Mouse (Mus musculus) kidney, postnatal 14 days (tissue): ENCODE measurements at regions not wholly inside any gene's neighbourhood (a gene's known extent, or its start where the extent isn't known, plus 50 kb on each side); places are given as distances from the start of the nearest gene placed in this dataset.

Experiments
- DNase-seq: peaks from one replicate; pipeline ENCODE4 v3.0.0; 2022; ENCODE audit warnings: mixed read lengths

DNA sequence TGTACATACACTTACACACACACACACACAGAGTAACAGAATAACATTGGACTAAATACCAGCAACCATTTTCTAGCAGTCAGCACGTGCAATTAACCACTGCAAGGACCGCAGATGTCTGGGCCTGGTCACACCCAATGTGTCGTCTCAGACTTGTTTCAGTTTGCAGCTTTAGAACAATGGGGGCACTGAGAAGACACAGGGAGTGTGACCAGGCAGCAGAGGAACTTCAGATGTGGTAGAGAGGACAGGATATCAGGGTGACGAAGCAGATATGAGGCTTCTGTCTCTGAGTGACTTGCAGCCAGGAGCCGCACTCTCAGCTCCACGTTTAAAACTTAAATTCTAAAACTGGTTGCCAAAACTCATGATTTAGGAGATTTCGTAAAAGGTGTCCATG, 183.9 kb upstream of the Spdye4c start:
- no peak for DNase-seq

DNA sequence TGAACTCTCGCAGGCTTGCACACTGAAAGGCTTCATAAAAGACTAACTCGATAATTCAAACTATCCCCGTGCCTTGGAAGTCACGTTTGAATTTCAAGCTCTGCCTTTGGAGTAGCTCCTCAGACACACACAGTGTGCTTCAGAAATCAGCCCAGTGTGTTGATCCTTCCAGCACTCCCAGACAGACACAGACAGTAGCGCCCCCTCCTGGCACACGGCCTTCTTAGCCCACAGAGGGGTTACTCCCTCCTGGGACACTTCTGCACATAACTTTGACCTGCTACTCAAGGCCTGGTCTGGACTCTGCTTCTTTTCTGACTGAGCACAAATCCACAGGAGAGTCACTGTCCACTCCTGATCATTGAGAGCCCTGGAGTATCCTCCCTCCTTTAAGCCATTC, 182.3 kb upstream of the Spdye4c start:
- DNase-seq, result peak; percentile 41

DNA sequence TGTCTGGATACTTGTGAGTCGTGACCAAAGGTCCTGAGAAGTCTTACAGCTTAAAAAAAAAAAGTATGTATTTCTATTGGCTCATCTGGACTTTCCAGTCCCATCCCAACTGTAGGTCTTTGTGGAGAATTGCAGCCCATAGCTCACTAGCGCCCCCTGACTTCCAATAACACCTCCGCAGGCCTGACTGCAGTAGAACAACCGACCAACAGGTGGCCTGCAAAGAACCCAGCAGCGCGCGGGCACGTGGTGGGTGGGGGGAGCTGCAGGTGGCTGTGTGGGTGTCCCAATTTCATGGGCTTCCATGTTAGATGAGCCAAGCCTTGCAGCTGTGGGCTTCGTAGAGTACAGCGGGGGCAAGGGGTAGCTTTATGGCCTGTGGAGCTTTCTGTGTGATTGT, 178.7 kb upstream of the Spdye4c start:
- peak; percentile 60 for DNase-seq

DNA sequence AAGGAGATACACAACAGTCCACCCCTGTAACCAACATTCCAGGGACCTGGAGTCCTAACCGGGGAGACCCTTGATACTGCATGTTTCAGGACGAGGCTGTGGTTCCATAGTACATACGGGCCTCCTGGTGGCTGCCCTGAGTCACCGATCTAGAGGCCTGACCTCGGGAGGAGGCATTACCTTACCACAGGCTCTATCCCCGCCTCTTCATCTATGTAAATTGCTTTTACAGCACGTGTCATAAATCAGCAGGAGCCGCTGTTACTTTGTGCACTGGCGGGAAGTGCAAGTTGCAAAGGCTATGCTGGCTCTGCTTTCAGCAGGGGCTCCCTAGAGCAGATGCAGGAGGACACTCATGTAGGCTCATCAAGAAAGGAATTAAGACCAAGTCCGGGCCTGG, 178.0 kb upstream of the Spdye4c start:
- DNase-seq, result no peak

DNA sequence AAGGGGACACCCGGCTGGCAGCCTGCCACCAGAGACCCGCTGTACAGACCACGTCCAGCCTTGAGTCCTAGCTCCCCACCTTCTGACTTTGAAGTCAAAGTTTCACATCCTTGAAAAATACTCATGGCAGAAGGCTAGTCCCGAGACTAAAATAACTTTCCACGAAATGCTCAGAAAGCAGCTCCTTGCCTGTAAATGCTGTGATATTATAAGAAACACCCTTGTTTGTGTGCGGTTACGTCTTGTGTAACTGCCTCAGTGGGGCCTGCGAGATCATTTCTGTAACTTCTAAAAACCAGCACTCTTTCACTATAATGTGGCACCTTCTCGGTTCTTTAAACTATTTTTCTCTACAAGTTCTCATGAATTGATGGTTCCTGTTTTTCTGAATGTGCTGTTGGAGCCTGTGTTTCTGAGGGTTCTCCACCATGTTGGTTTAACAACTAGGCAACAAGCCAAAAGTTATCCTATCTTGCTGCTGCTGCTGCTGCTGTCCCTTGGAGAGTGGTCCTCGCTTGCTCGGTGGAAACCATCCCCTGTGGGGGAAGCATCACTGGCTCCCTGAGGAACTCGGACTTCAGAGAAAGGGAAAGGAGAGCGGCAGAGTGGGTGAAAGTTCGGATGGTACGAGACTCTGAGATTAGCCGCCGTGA, 176.3 kb upstream of the Spdye4c start:
- no peak for DNase-seq

DNA sequence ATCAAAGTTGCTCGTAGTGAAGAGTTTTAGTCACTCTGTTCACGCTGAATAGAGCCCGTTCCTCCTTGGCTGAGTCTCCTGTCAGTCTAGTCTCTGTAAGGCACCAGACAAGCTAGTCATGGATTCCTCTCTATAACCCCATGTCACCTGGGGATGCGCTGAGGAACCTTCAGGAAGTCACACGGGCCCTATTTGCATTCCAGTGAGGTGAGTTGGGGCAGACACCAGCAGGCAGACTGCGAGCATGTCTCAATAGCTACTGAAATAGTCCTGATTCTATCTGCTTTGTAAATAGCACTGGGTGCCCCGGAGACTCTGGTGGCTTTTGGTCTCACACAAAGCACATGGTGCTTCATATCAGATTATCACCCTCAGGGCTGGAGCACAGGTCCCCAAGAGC, 174.6 kb upstream of the Spdye4c start:
- no peak for DNase-seq

DNA sequence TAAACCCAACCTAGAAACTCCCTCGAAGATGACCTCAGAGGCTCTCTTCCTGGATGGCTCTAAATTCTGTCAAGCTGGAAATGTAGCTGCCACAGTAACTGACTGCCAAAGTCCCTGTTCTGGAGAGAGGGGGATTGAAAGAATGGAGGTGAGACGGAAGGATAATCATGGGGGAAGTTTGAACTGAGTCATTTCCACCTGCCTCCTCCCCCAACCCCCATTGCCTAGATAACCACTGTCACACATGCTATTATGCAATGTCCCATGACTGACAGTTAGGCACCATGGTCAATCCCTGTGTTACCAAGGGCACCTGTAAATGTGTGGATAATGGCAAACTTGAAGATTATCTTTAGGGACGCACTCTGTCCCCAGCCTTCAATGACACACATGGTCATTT, 172.0 kb upstream of the Spdye4c start:
- no peak for DNase-seq

DNA sequence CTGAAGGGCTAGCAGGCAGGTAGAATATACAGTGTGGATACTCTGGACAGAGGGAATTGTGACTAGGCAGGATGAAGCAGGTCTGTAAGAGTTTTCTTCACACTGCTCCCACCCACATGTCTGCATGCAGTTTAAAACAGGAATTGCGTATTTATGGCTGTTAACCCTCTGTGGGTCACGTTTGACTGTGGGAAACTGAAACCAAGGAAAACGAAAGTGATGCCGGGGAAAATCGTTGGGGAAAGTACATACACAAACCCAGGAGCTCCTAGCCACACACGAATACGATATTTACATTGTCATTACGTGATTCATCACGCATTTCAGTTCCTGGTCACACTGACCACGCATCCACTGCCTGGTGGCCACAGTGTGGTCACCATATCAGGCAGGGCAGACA, 170.6 kb upstream of the Spdye4c start:
- no peak for DNase-seq

DNA sequence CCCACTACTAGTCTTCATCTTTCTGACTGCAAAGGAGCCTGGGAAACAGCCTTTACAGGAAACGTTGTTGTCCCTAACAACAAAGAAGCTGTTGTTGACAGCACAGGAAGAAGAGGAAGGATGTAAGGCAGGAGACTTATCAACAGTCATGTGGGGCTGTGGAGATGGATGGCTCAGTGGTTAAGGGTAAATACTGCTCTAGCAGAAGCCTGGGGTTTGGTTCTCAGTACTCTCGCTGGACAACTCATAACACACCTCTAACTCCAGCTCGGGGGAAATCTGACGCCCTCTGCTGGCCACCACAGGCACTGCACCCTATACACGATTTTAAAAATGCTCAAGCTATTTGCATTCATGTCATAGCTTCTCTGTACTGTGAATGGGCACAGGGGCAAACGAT, 168.3 kb upstream of the Spdye4c start:
- DNase-seq, result no peak

DNA sequence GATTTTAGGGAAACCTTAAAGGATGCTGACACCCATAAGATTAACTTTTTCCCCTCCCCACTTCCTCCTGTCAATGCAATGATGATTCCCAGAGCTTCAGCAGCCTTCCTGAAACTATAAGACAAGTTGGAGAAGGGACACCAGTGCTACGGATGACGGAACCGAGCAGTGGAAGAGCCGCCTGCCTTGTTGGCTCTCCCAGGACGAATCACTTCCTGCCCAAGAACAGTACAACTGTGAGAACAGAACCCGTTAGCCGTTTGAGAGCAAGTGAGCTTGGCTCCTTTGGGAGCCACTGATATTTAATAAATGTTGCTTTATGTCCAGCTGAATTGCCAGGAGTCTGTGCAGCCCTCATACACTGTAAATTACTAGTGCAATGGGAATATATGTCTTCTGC, 166.8 kb upstream of the Spdye4c start:
- no peak for DNase-seq

DNA sequence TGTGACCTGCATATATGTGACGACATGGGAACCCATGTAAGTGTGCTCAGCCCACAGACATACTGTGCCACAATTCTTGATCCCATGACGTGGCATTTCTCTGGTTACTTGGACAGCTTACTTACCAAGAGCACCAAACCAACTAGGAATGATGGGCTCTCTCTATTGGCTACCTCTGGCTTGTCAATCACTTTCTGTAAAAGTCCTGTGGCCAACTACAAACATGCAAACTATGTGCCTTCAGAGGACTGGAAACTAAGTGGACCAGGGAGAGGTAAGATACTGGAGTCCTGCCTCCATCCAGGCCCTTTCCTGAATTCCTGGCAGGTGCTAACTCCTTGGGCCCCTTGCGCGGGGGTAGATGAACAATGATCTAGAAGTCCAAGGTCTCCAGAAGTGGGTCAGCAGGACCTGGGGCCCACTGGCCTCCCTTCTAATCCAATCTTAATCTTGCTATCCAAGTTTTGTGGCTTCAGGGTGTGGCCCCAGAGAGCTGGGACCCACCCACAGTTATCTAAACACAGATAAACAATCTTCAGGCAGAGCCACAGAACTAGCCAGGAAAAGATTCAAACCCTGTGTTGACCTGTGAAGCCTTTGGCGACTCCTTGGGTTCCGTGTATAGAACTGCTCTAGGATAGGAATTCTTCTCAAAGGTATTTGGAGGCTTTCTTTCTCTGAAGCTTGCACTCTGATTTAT, 163.7 kb upstream of the Spdye4c start:
- DNase-seq, result no peak

DNA sequence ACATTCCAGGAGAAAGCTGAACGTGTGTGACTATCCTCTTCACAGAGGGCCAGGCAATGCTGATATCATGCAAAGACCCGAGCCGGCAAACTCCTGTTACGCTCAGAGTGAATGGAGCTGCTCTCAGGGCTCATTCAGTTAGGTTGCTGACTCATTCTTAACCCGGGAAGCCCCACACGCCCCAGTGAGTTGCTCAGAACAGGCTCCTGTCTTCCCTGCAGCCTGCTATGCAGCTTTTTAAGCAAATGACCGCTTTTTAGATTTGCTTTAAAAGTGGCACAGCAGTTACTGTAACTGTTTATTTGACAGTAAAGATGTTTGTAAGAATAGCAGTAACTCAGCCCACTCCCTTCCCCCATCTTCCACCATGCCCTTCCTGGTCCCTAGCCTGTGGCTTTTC, 162.9 kb upstream of the Spdye4c start:
- DNase-seq, result no peak

DNA sequence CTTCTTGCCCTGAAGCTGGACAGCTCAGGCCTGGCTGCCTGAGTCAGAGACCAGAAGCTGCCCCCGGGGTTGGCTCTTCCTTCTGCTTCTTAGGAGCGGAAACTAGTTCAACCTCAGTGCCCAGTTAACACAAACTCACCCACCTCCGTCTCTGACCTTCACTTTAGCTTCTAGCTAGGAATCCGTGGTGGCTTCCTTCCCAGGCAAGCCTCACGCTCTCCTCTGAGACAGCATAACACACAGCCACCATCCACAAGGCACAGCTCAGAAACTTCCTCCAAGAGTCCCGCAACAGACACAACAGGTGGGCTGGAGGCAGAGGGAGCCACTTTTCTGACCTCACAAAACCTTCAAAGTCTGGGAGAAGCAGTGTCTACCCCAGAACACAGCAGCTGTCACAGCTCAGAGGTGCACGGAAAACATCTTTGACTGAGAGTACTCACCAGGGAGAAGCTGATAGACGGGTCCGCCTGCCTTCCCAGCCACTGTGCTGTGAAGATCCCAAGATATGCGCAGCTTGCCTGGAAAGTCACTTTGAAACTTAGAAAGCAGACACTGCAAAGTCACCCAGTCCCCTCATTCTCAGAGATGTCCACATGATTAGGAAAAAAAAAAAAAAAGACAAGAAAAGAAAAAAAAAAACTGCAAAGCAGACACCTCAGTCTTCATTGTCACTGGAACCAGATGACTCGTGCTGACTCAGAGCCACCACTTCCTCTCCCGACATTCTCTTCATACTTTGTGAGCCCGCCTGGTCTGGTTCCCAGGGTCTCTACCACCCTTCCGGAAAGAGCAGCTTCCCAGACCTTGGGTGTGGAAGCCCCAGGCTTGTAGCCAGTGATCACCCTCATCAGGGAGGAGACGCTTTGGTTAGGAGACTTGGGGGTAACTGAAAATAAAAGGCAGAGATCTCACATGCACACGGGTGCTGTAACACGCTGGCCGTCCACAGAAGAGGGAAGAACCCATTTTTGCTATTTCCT, 162.1 kb upstream of the Spdye4c start:
- DNase-seq, result peak; percentile 70

DNA sequence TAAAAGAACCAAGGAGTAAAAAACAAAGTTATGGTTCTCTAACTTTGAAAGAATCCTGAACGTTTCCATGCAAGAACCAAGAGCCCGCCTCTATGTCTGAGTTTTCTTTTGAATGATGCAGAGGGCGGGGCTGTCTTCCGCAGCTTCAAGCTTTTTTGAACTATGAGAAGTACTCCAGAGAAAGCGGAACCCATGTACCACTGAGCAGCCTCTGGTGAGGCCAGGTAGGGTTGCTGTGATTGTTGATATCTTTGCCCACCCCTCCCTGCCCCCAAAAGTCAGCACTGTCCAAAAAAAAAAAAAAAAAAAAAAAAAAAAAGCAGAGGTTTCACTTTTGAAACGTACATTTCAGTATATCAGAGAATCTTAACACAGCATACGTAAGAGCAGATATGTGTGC, 161.2 kb upstream of the Spdye4c start:
- peak; percentile 32 for DNase-seq

DNA sequence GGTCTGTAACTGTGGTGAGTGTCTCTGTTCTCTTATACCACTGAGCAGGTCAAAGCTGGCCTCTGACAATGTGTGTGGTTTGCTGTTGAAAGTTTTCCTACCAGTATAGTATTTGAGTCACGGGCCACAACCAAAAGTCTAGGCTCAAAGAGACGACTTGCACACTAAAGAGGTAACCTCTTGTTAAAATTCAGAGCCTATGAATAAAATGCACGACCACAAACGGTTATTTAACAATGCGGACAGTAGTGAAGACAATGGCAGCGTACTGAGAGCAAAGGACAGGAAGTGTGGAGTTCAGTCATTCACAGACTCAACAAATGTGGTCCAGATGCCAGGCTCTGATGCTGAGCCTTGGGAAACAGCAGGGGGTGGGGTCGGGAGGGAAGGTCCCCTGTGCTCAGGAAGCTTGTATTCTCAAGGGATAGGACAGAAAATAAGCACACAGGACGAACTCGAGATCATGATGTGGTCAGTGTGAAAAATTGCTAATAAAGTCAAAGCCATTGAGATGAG, 160.2 kb upstream of the Spdye4c start:
- DNase-seq, result no peak

DNA sequence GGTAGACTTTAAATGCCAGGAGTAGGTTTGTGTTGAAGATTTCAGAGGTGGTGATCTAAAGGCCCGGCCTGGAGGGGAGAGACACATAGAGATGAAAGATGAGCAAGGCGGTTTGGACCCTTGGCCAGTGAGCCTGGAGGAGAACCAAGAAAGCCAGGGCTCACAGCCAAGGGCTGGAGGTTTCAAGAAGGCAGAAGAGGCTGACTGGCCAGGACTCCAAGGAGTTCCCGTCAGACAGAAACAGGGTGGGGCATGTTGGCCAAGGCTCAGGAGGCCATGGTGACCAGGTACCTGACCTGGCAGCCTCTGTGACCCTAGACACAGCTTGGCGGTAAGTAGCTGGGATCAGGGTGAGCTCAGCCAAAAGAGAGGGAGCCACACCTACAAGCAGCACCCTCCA, 159.3 kb upstream of the Spdye4c start:
- no peak for DNase-seq

DNA sequence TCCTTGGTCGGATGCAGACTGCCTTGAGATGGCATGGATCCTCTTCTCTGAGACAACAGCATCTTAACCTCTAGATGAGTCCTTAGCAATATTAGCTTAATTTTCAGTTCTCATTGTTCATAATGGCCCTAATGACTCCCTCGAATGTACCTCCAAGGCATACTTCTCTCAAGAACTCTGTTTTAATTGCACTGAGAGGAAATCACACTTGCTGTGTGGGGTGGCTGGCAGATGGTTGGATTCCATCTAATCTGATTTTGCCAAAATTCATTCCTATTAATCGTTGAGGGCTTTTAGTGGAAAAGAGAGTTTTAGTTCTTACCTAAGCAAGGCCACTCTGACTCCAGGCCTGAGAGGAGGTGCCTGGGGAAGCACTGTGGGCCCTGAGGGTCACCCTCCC, 158.3 kb upstream of the Spdye4c start:
- no peak for DNase-seq

DNA sequence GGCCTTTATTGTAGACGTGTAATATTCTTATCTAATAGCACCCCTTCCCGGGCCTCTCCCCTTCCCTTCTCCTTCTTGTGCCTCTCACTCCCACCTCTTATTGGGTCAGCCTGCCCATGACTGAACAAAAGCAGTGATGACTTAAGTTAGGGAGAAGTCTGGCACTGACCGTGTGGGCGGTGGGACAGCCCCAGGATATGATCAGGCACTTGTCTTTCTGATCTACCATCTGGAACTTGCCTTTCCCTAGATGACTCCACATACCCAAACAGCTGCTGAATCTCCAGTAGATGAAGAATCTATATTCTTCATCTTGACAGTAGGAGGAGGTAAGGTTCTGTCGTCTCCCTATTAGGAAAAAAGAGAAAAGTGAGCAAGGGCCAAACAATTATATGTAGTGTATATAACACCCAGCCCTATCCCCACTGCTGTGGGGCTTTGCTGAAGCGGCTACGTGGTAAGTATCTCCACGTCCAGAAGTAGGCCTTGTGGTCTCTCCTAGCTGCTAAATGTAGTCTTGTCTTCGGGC, 157.4 kb upstream of the Spdye4c start:
- no peak for DNase-seq

DNA sequence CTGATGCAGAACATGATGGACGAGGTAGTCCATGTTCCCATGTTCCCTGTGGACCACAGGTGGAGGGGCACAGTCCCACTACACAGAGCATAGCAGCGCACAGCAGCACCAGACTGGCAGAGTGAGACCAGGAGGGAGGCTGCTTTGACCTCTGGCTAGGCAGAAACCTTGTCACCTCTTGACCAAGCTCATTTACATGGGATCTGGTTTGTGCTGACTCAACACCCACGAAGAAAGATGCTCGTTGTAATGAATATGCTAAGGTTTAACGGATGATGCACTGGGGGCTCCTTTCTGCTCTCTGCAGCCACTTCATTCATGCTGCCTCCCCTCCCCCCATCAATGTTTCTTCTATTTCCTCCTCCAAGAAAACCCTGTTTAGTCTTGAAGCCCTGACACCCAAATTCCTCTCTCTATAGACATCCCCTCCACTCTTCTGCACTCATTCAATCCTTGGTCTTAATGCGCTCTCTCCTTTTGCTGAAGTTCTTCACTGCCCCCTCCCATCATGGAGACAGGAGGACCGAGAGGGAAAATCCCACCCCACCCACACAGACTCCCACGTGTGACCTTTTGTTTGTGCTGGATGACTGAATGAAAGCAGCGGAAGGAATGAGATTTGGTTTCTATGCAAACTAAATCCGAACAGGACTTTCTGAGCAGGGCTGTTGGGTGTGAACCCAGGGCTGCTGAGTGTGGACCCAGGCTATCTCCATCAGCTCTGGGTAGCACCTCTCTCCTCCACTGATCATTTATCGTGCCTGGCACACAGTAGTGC, 156.6 kb upstream of the Spdye4c start:
- DNase-seq, result no peak

DNA sequence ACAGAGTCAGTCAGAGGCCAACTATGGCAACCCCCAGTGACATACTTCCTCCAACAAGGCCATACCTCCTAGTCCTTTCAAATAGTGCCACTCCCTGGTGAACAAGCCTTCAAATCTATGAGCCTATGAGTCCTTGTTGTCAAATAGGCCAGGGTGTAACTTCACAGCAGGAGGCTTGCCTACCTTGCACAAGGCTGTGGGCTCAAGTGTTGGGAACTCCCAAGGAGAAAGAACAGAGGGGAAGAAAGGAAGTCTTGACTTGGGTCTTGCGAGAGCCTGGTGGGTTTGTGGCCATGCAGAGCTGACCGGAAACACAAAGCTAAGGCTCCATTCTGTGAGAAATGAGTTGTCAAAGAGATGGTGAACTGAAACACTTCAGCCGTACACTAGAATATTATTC, 154.6 kb upstream of the Spdye4c start:
- no peak for DNase-seq

DNA sequence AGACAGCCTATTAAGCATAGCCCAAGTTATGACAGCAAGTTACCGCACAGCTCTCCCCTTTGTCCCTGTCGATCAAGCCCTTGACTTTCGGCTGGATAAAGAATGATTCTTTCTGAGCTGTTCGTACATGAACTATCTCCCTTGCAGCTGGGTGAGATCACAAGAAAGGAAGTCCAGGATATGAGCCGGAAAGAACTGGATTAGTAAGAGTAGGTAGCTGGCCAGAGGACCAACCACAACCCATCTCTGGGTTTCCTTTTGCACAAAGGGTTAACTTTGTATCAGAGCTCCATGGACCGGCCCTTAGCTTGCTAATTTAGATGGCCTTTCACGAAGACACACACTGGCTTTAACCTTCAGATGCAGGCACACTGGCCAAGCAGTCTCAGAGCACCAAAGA, 153.3 kb upstream of the Spdye4c start:
- DNase-seq, result no peak

DNA sequence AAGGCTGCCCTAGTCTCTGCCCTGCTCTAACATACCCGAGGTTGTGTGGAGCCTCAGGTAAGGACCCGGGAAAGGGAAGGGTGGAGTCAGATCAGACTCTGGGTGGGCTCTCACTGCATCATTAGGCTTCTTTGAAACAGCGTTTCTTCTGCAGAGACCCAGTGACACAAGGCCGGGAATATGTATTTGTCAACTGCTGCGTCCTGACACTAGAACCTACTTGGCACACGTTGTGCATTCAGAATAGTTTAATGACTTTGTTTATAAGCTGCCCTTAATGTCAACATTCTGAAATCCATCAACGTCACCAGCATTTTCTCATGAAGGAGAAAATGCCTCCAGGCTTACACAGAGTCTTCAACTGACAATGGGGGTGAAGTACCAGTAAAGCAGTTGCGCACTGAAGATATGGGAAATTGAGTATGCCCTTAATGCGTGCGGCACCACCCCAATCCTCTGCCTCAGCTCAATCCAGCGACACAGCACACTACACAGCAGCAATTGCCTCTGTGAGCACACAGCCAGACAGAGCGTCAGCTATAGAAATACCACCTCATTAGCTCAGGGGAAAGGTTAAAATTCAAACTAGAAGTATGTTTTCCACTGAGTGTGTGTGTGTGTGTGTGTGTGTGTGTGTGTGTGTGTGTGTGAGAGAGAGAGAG, 152.7 kb upstream of the Spdye4c start:
- DNase-seq, result peak; percentile 18
